Mouse (Mus musculus) MEL (cell line): ENCODE results near the gene Ttc39a.

Experiments
- CTCF ChIP-seq, 3 experiments: IDR thresholded peaks in 2 of 3; conservative IDR thresholded peaks in 1 of 3; 2 replicates each; pipeline ENCODE4 v1.5.1; 2011 to 2012; ENCODE audit warnings: low read length in 3 of 3, low read depth in 2 of 3, mild to moderate bottlenecking in 2 of 3, improper control_type of control experiment in 1 of 3, inconsistent platforms in 1 of 3, mixed read lengths in 1 of 3, moderate library complexity in 1 of 3; ENCODE audit not compliant: control insufficient read depth in 1 of 3, insufficient read depth in 1 of 3, poor library complexity in 1 of 3, severe bottlenecking in 1 of 3
- SIN3A ChIP-seq: IDR thresholded peaks from 2 replicates; pipeline ENCODE4 v1.6.1; 2012; ENCODE audit warnings: low read length, improper control_type of control experiment, inconsistent platforms
- UBTF ChIP-seq: IDR thresholded peaks from 2 replicates; pipeline ENCODE4 v1.6.1; 2012; ENCODE audit warnings: low read depth, mild to moderate bottlenecking, inconsistent platforms, low read length, improper control_type of control experiment, moderate library complexity, borderline replicate concordance; ENCODE audit not compliant: insufficient read depth

- TF ChIP-seq CTCF (IDR thresholded peaks at IDR 0.05 in 2 of 3, conservative IDR thresholded peaks at IDR 0.05 in 1 of 3; ENCODE audit: control insufficient read depth in 1 of 3, insufficient read depth in 1 of 3, low read depth in 2 of 3, low read length in 3 of 3, poor library complexity in 1 of 3, severe bottlenecking in 1 of 3): no peak
- TF ChIP-seq SIN3A: no peak
- TF ChIP-seq UBTF: no peak
Observed at GRCm38 (mm10) chr4:109493581-109493980, 87.2 kb downstream of the Ttc39a start.
